Mouse (Mus musculus): Measurements from ENCODE around the gene Il10rb. TPM values are rescaled to one million over a fixed set of nuclear protein-coding genes. Genes with fewer than 3 reads are reported as not detected.
A peak's percentile ranks its signal among the peaks of the same experiment; 100 is the strongest.

Gene Il10rb
- polyA plus RNA-seq, 1 experiment from 2014 or later: 6.6 TPM

GRCm38 (mm10) chr16:91403784-91404183, 2.2 kb upstream of the Il10rb start:
- no peak overlapping the region for H3K4me2 ChIP-seq (ENCODE audit: low read depth, low read length, severe bottlenecking)
- H3K27me3 ChIP-seq (ENCODE audit: control insufficient read depth, insufficient read depth, low read length): no peaks in the 10 kb centered on the region
- H3K36me3 ChIP-seq (ENCODE audit: control insufficient read depth, insufficient read depth, low read length): no peaks in the 10 kb centered on the region
- no peak for ATAC-seq (replicated peaks; ENCODE audit: low FRiP score)
- H3K27ac ChIP-seq (ENCODE audit: low read depth, low read length): no peak overlapping the region
- 86% methylated on average over 9 of the region's 9 CpGs for WGBS
- peaks cover 2% of the 10 kb centered on the region for H3K4me1 ChIP-seq (replicated peaks; ENCODE audit: control insufficient read depth, insufficient read depth, low read length)
- no peaks in the 10 kb centered on the region for H3K9me3 ChIP-seq (ENCODE audit: control insufficient read depth, low read length)
- DNase-seq (ENCODE audit: low spot score): no peak
- no peak overlapping the region for H3K4me3 ChIP-seq (ENCODE audit: low read depth, low read length)
- H3K9ac ChIP-seq (ENCODE audit: low read length): no peak overlapping the region

- H3K36me3 ChIP-seq (ENCODE audit: control insufficient read depth, insufficient read depth, low read length): no peaks in the 10 kb centered on the region
- no peak for ATAC-seq (replicated peaks; ENCODE audit: low FRiP score)
- no peaks in the 10 kb centered on the region for H3K9me3 ChIP-seq (ENCODE audit: control insufficient read depth, low read length)
- no peak overlapping the region for H3K4me2 ChIP-seq (ENCODE audit: low read depth, low read length, severe bottlenecking)
- no peak overlapping the region for H3K27ac ChIP-seq (ENCODE audit: low read depth, low read length)
- no peak for DNase-seq (ENCODE audit: low spot score)
- no peaks in the 10 kb centered on the region for H3K27me3 ChIP-seq (ENCODE audit: control insufficient read depth, insufficient read depth, low read length)
- WGBS: 95% methylated on average over 8 of the region's 8 CpGs
- H3K4me3 ChIP-seq (ENCODE audit: low read depth, low read length): no peak overlapping the region
- H3K4me1 ChIP-seq (replicated peaks; ENCODE audit: control insufficient read depth, insufficient read depth, low read length): peaks cover 2% of the 10 kb centered on the region
- no peak overlapping the region for H3K9ac ChIP-seq (ENCODE audit: low read length)
These were observed 1.8 kb upstream of the Il10rb start for GRCm38 (mm10) chr16:91404187-91404586.

GRCm38 (mm10) chr16:91404828-91405577, 961 bp upstream of the Il10rb start:
- 81% methylated on average over 10 of the region's 10 CpGs for WGBS
- Histone ChIP-seq H3K27me3 (ENCODE audit: control insufficient read depth, insufficient read depth, low read length) (no peaks in the 10 kb centered on the region), H3K36me3 (ENCODE audit: control insufficient read depth, insufficient read depth, low read length) (no peaks in the 10 kb centered on the region), H3K9me3 (ENCODE audit: control insufficient read depth, low read length) (no peaks in the 10 kb centered on the region), H3K4me3 (ENCODE audit: low read depth, low read length) (no peak overlapping the region), H3K27ac (ENCODE audit: low read depth, low read length) (no peak overlapping the region), H3K4me2 (ENCODE audit: low read depth, low read length, severe bottlenecking) (no peak overlapping the region), H3K4me1 (replicated peaks; ENCODE audit: control insufficient read depth, insufficient read depth, low read length) (peaks cover 2% of the 10 kb centered on the region), H3K9ac (ENCODE audit: low read length) (no peak overlapping the region)
- ATAC-seq (replicated peaks; ENCODE audit: low FRiP score) (no peak), DNase-seq (ENCODE audit: low spot score) (no peak)

- H3K9ac ChIP-seq (ENCODE audit: low read length): peak overlapping the region; percentile 78
- peaks cover 2% of the 10 kb centered on the region for H3K4me1 ChIP-seq (replicated peaks; ENCODE audit: control insufficient read depth, insufficient read depth, low read length)
- ATAC-seq (replicated peaks; ENCODE audit: low FRiP score) (0 out of 2 replicates have a peak, but pooled peaks have one; percentile 18), DNase-seq (ENCODE audit: low spot score) (no peak)
- no peaks in the 10 kb centered on the region for H3K9me3 ChIP-seq (ENCODE audit: control insufficient read depth, low read length)
- H3K27ac ChIP-seq (ENCODE audit: low read depth, low read length): no peak overlapping the region
- peak overlapping the region; percentile 60 for H3K4me3 ChIP-seq (ENCODE audit: low read depth, low read length)
- H3K27me3 ChIP-seq (ENCODE audit: control insufficient read depth, insufficient read depth, low read length): no peaks in the 10 kb centered on the region
- peak overlapping the region; percentile 99 for H3K4me2 ChIP-seq (ENCODE audit: low read depth, low read length, severe bottlenecking)
- no peaks in the 10 kb centered on the region for H3K36me3 ChIP-seq (ENCODE audit: control insufficient read depth, insufficient read depth, low read length)
- WGBS: 2% methylated on average over 12 of the region's 13 CpGs
These were observed 739 bp downstream of the Il10rb start for GRCm38 (mm10) chr16:91406585-91407220.

- Histone ChIP-seq H3K27ac (ENCODE audit: low read depth, low read length) (no peak overlapping the region), H3K36me3 (ENCODE audit: control insufficient read depth, insufficient read depth, low read length) (no peaks in the 10 kb centered on the region), H3K4me3 (ENCODE audit: low read depth, low read length) (no peak overlapping the region), H3K4me2 (ENCODE audit: low read depth, low read length, severe bottlenecking) (no peak overlapping the region), H3K9ac (ENCODE audit: low read length) (no peak overlapping the region), H3K4me1 (replicated peaks; ENCODE audit: control insufficient read depth, insufficient read depth, low read length) (no peaks in the 10 kb centered on the region), H3K27me3 (ENCODE audit: control insufficient read depth, insufficient read depth, low read length) (no peaks in the 10 kb centered on the region), H3K9me3 (ENCODE audit: control insufficient read depth, low read length) (no peaks in the 10 kb centered on the region)
- ATAC-seq (replicated peaks; ENCODE audit: low FRiP score): no peak
- no peak for DNase-seq (ENCODE audit: low spot score)
- WGBS: 83% methylated on average over 12 of the region's 12 CpGs
These were observed 7.3 kb downstream of the Il10rb start for GRCm38 (mm10) chr16:91413102-91413844.

- H3K27me3 ChIP-seq (ENCODE audit: control insufficient read depth, insufficient read depth, low read length): no peaks in the 10 kb centered on the region
- DNase-seq (ENCODE audit: low spot score): no peak
- no peak overlapping the region for H3K4me2 ChIP-seq (ENCODE audit: low read depth, low read length, severe bottlenecking)
- no peaks in the 10 kb centered on the region for H3K4me1 ChIP-seq (replicated peaks; ENCODE audit: control insufficient read depth, insufficient read depth, low read length)
- H3K9ac ChIP-seq (ENCODE audit: low read length): no peak overlapping the region
- H3K27ac ChIP-seq (ENCODE audit: low read depth, low read length): no peak overlapping the region
- ATAC-seq (replicated peaks; ENCODE audit: low FRiP score): no peak
- no peak overlapping the region for H3K4me3 ChIP-seq (ENCODE audit: low read depth, low read length)
- H3K9me3 ChIP-seq (ENCODE audit: control insufficient read depth, low read length): no peaks in the 10 kb centered on the region
- WGBS: 91% methylated on average over 9 of the region's 9 CpGs
- H3K36me3 ChIP-seq (ENCODE audit: control insufficient read depth, insufficient read depth, low read length): no peaks in the 10 kb centered on the region
These were observed 9.6 kb downstream of the Il10rb start for GRCm38 (mm10) chr16:91415391-91416189.

- no peak for ATAC-seq (replicated peaks; ENCODE audit: low FRiP score)
- no peaks in the 10 kb centered on the region for H3K4me1 ChIP-seq (replicated peaks; ENCODE audit: control insufficient read depth, insufficient read depth, low read length)
- H3K9ac ChIP-seq (ENCODE audit: low read length): no peak overlapping the region
- WGBS: 97% methylated on average over 6 of the region's 6 CpGs
- no peaks in the 10 kb centered on the region for H3K27me3 ChIP-seq (ENCODE audit: control insufficient read depth, insufficient read depth, low read length)
- H3K4me3 ChIP-seq (ENCODE audit: low read depth, low read length): no peak overlapping the region
- H3K4me2 ChIP-seq (ENCODE audit: low read depth, low read length, severe bottlenecking): no peak overlapping the region
- H3K36me3 ChIP-seq (ENCODE audit: control insufficient read depth, insufficient read depth, low read length): no peaks in the 10 kb centered on the region
- no peak for DNase-seq (ENCODE audit: low spot score)
- H3K27ac ChIP-seq (ENCODE audit: low read depth, low read length): no peak overlapping the region
- H3K9me3 ChIP-seq (ENCODE audit: control insufficient read depth, low read length): no peaks in the 10 kb centered on the region
These were observed 10.4 kb downstream of the Il10rb start for GRCm38 (mm10) chr16:91416357-91416756.

- Histone ChIP-seq H3K4me1 (replicated peaks; ENCODE audit: control insufficient read depth, insufficient read depth, low read length) (no peaks in the 10 kb centered on the region), H3K4me2 (ENCODE audit: low read depth, low read length, severe bottlenecking) (no peak overlapping the region), H3K9ac (ENCODE audit: low read length) (no peak overlapping the region), H3K9me3 (ENCODE audit: control insufficient read depth, low read length) (no peaks in the 10 kb centered on the region), H3K36me3 (ENCODE audit: control insufficient read depth, insufficient read depth, low read length) (no peaks in the 10 kb centered on the region), H3K27me3 (ENCODE audit: control insufficient read depth, insufficient read depth, low read length) (no peaks in the 10 kb centered on the region), H3K4me3 (ENCODE audit: low read depth, low read length) (no peak overlapping the region), H3K27ac (ENCODE audit: low read depth, low read length) (no peak overlapping the region)
- ATAC-seq (replicated peaks; ENCODE audit: low FRiP score): no peak
- WGBS: 90% methylated on average over 7 of the region's 7 CpGs
- DNase-seq (ENCODE audit: low spot score): no peak
These were observed 11.0 kb downstream of the Il10rb start for GRCm38 (mm10) chr16:91416938-91417337.

Measured in forebrain, embryonic 11.5 days (tissue).